Mouse (Mus musculus): ENCODE data around the gene Hyal2.
A peak's percentile ranks its signal among the peaks of the same experiment; 100 is the strongest.
"Not testable (repeated sequence)": the region's sequence is repeated elsewhere in the genome, so short reads cannot be mapped to it uniquely, and the experiment has no call there.

Gene Hyal2

GRCm38 (mm10) chr9:107570016-107570415 lies 2.3 kb downstream of the Hyal2 start:
- no peak for DNase-seq

- no peak for DNase-seq
Measured at GRCm38 (mm10) chr9:107570845-107571244, 3.1 kb downstream of the Hyal2 start.

GRCm38 (mm10) chr9:107571534-107572326 lies 4.0 kb downstream of the Hyal2 start:
- DNase-seq: no peak

- DNase-seq: no peak
Measured at GRCm38 (mm10) chr9:107572327-107572662, 4.5 kb downstream of the Hyal2 start.

- not testable (repeated sequence) for DNase-seq
Measured at GRCm38 (mm10) chr9:107573774-107574173, 6.0 kb downstream of the Hyal2 start.

- no peak for DNase-seq
Measured at GRCm38 (mm10) chr9:107575579-107576356, 8.0 kb downstream of the Hyal2 start.

- peak; percentile 85 for DNase-seq
Measured at GRCm38 (mm10) chr9:107576357-107577107, 8.8 kb downstream of the Hyal2 start, which contains the start of gene Hyal1. TSS of gene Hyal1 (plus strand) at chr9:107576927.

- DNase-seq: no peak
Measured at GRCm38 (mm10) chr9:107577871-107578270, 10.1 kb downstream of the Hyal2 start.

GRCm38 (mm10) chr9:107578587-107578986 lies 10.8 kb downstream of the Hyal2 start, which contains the start of gene Naa80:
TSS of gene Naa80 (plus strand) at chr9:107578887.
- no peak for DNase-seq

- no peak for DNase-seq
Measured at GRCm38 (mm10) chr9:107579023-107579900, 11.5 kb downstream of the Hyal2 start.

- DNase-seq: peak; percentile 91
Measured at GRCm38 (mm10) chr9:107580501-107581317, 13.0 kb downstream of the Hyal2 start, which contains the start of gene Hyal3. TSS of gene Hyal3 (plus strand) at chr9:107580818.

GRCm38 (mm10) chr9:107581584-107581983 lies 13.8 kb downstream of the Hyal2 start:
- no peak for DNase-seq

GRCm38 (mm10) chr9:107582509-107583062 lies 14.8 kb downstream of the Hyal2 start:
- DNase-seq: no peak

- no peak for DNase-seq
Measured at GRCm38 (mm10) chr9:107583174-107583573, 15.4 kb downstream of the Hyal2 start.

GRCm38 (mm10) chr9:107586504-107586903 lies 18.8 kb downstream of the Hyal2 start:
- no peak for DNase-seq

- peak; percentile 95 for DNase-seq
Measured at GRCm38 (mm10) chr9:107586974-107587832, 19.5 kb downstream of the Hyal2 start, which contains the start of gene Ifrd2. TSS of gene Ifrd2 (plus strand) at chr9:107587642.

- no peak for DNase-seq
Measured at GRCm38 (mm10) chr9:107587833-107588639, 20.3 kb downstream of the Hyal2 start.

- peak; percentile 72 for DNase-seq
Measured at GRCm38 (mm10) chr9:107590058-107590772, 22.5 kb downstream of the Hyal2 start.
